Mouse (Mus musculus): ENCODE measurements at regions not wholly inside any gene's neighbourhood (a gene's known extent, or its start where the extent isn't known, plus 50 kb on each side); places are given as distances from the start of the nearest gene placed in this dataset.

GRCm38 (mm10) chr5:119005825-119006471, 445.5 kb downstream of the Med13l start:
- Histone ChIP-seq H3K27me3 (replicated peaks; ENCODE audit: insufficient read depth, low read length) (no peaks in the 10 kb centered on the region), H3K27ac (ENCODE audit: low read length) (no peak overlapping the region), H3K4me1 (ENCODE audit: insufficient read depth, low read depth, low read length) (peaks cover 5% of the 10 kb centered on the region), H3K9ac (replicated peaks; ENCODE audit: low read depth) (no peak overlapping the region), H3K4me2 (replicated peaks; ENCODE audit: low read depth, low read length) (peak overlapping the region; percentile 51), H3K9me3 (ENCODE audit: low read length) (no peaks in the 10 kb centered on the region), H3K36me3 (ENCODE audit: insufficient read depth, low read length) (no peaks in the 10 kb centered on the region), H3K4me3 (ENCODE audit: low read depth, low read length) (peak overlapping the region; percentile 2; the same call in 1 of the 2 replicates)
- no peak for ATAC-seq
- no peak for DNase-seq (ENCODE audit: low spot score)
- no peak for TF ChIP-seq EP300 (IDR thresholded peaks at IDR 0.05)
- no peak for TF ChIP-seq CTCF (IDR thresholded peaks at IDR 0.05)
- WGBS: 4% methylated on average over 32 of the region's 34 CpGs

GRCm38 (mm10) chr5:119010048-119010447, 449.6 kb downstream of the Med13l start:
- ATAC-seq (no peak), DNase-seq (ENCODE audit: low spot score) (no peak)
- H3K4me3 ChIP-seq (ENCODE audit: low read depth, low read length): no peak overlapping the region
- no peak overlapping the region for H3K4me2 ChIP-seq (replicated peaks; ENCODE audit: low read depth, low read length)
- no peaks in the 10 kb centered on the region for H3K27me3 ChIP-seq (replicated peaks; ENCODE audit: insufficient read depth, low read length)
- H3K9me3 ChIP-seq (ENCODE audit: low read length): no peaks in the 10 kb centered on the region
- 54% methylated on average over 11 of the region's 14 CpGs for WGBS
- peaks cover 5% of the 10 kb centered on the region for H3K4me1 ChIP-seq (ENCODE audit: insufficient read depth, low read depth, low read length)
- H3K27ac ChIP-seq (ENCODE audit: low read length): no peak overlapping the region
- no peaks in the 10 kb centered on the region for H3K36me3 ChIP-seq (ENCODE audit: insufficient read depth, low read length)
- TF ChIP-seq CTCF (IDR thresholded peaks at IDR 0.05) (no peak), EP300 (IDR thresholded peaks at IDR 0.05) (no peak)
- H3K9ac ChIP-seq (replicated peaks; ENCODE audit: low read depth): no peak overlapping the region

GRCm38 (mm10) chr5:119015181-119015580, 454.7 kb downstream of the Med13l start:
- no peak overlapping the region for H3K4me3 ChIP-seq (ENCODE audit: low read depth, low read length)
- no peaks in the 10 kb centered on the region for H3K4me1 ChIP-seq (ENCODE audit: insufficient read depth, low read depth, low read length)
- DNase-seq (ENCODE audit: low spot score) (no peak), ATAC-seq (no peak)
- H3K36me3 ChIP-seq (ENCODE audit: insufficient read depth, low read length): no peaks in the 10 kb centered on the region
- 91% methylated on average over 5 of the region's 5 CpGs for WGBS
- TF ChIP-seq CTCF (IDR thresholded peaks at IDR 0.05) (no peak), EP300 (IDR thresholded peaks at IDR 0.05) (no peak)
- H3K4me2 ChIP-seq (replicated peaks; ENCODE audit: low read depth, low read length): no peak overlapping the region
- no peaks in the 10 kb centered on the region for H3K27me3 ChIP-seq (replicated peaks; ENCODE audit: insufficient read depth, low read length)
- H3K27ac ChIP-seq (ENCODE audit: low read length): no peak overlapping the region
- H3K9me3 ChIP-seq (ENCODE audit: low read length): no peaks in the 10 kb centered on the region
- H3K9ac ChIP-seq (replicated peaks; ENCODE audit: low read depth): no peak overlapping the region

- Histone ChIP-seq H3K27ac (ENCODE audit: low read length) (no peak overlapping the region), H3K9me3 (ENCODE audit: low read length) (no peaks in the 10 kb centered on the region), H3K4me1 (ENCODE audit: insufficient read depth, low read depth, low read length) (no peaks in the 10 kb centered on the region), H3K36me3 (ENCODE audit: insufficient read depth, low read length) (no peaks in the 10 kb centered on the region), H3K27me3 (replicated peaks; ENCODE audit: insufficient read depth, low read length) (no peaks in the 10 kb centered on the region), H3K9ac (replicated peaks; ENCODE audit: low read depth) (no peak overlapping the region), H3K4me2 (replicated peaks; ENCODE audit: low read depth, low read length) (no peak overlapping the region), H3K4me3 (ENCODE audit: low read depth, low read length) (no peak overlapping the region)
- TF ChIP-seq EP300 (IDR thresholded peaks at IDR 0.05): no peak
- TF ChIP-seq CTCF (IDR thresholded peaks at IDR 0.05): no peak
- ATAC-seq (no peak), DNase-seq (ENCODE audit: low spot score) (no peak)
- WGBS: 48% methylated on average over 15 of the region's 15 CpGs
These were observed 455.3 kb downstream of the Med13l start for GRCm38 (mm10) chr5:119015606-119016255.

DNA sequence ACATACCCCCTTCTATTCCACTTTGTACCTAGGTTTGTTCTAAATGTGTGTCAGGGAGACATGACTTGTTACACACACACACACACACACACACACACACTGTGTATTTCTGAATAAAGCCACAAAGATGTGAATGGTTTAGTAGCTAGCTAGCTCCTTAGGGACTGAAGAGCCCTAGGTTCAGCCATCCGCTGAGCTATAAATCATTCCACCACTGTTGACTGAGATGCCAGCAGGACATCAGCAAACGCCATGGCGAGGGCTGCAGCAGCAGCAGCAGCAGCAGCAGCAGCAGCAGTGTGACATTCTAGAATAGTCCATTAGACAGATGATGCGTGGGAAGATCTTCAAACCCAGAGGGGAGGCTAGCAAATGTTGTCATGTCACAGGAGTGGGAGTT, 455.9 kb downstream of the Med13l start:
- WGBS: 43% methylated on average over 4 of the region's 4 CpGs
- Histone ChIP-seq H3K36me3 (ENCODE audit: insufficient read depth, low read length) (no peaks in the 10 kb centered on the region), H3K27me3 (replicated peaks; ENCODE audit: insufficient read depth, low read length) (no peaks in the 10 kb centered on the region), H3K9ac (replicated peaks; ENCODE audit: low read depth) (no peak overlapping the region), H3K4me3 (ENCODE audit: low read depth, low read length) (no peak overlapping the region), H3K4me2 (replicated peaks; ENCODE audit: low read depth, low read length) (no peak overlapping the region), H3K4me1 (ENCODE audit: insufficient read depth, low read depth, low read length) (no peaks in the 10 kb centered on the region), H3K27ac (ENCODE audit: low read length) (no peak overlapping the region), H3K9me3 (ENCODE audit: low read length) (no peaks in the 10 kb centered on the region)
- no peak for DNase-seq (ENCODE audit: low spot score)
- TF ChIP-seq CTCF (IDR thresholded peaks at IDR 0.05) (no peak), EP300 (IDR thresholded peaks at IDR 0.05) (no peak)
- ATAC-seq: no peak

- Histone ChIP-seq H3K9ac (replicated peaks; ENCODE audit: low read depth) (no peak overlapping the region), H3K4me2 (replicated peaks; ENCODE audit: low read depth, low read length) (no peak overlapping the region), H3K36me3 (ENCODE audit: insufficient read depth, low read length) (no peaks in the 10 kb centered on the region), H3K27ac (ENCODE audit: low read length) (no peak overlapping the region), H3K9me3 (ENCODE audit: low read length) (no peaks in the 10 kb centered on the region), H3K27me3 (replicated peaks; ENCODE audit: insufficient read depth, low read length) (no peaks in the 10 kb centered on the region), H3K4me3 (ENCODE audit: low read depth, low read length) (no peak overlapping the region), H3K4me1 (ENCODE audit: insufficient read depth, low read depth, low read length) (no peaks in the 10 kb centered on the region)
- DNase-seq (ENCODE audit: low spot score) (no peak), ATAC-seq (no peak)
- TF ChIP-seq EP300 (IDR thresholded peaks at IDR 0.05) (no peak), CTCF (IDR thresholded peaks at IDR 0.05) (no peak)
- 39% methylated on average over 8 of the region's 8 CpGs for WGBS
These were observed 463.5 kb downstream of the Med13l start for GRCm38 (mm10) chr5:119023947-119024346.

Measured in lung, postnatal 0 days (tissue).